Comparison of ENCODE assay signal across 13 mouse cellular contexts in genomic region chr5:111897568-111897967, GRCm38 (mm10).
DNase-seq lines count a peak whose midpoint lies in the region; ATAC-seq and TF ChIP-seq lines count a peak whose summit lies in the region.
"Had no signal": no experiment of that assay in that cellular context is flagged by ENCODE, and none has a peak within 500 bp of the region (broad histone marks: within the 10 kb centered on the region; RNA-seq: fewer than 3 reads in every experiment).

No protein-coding gene starts in this region.

- no peak for TF ChIP-seq EP300 in lung, postnatal 0 days (IDR thresholded peaks at IDR 0.05)

- H3K4me2 ChIP-seq in forebrain, postnatal 0 days (ENCODE audit: low read depth) = no peak overlapping the region
- H3K4me2 ChIP-seq in forebrain, embryonic 14.5 days (ENCODE audit: low read length) = no peak overlapping the region
- H3K4me2 ChIP-seq in lung, postnatal 0 days (replicated peaks; ENCODE audit: low read depth, low read length) = no peak overlapping the region
- H3K4me2 ChIP-seq in myocyte (ENCODE audit: low read depth) = no peak overlapping the region
- H3K4me2 ChIP-seq: liver, embryonic 12.5 days had no signal

- DNase-seq in forebrain, postnatal 0 days = no peak
- no peak for DNase-seq in forebrain, embryonic 14.5 days (ENCODE audit: low spot score)
- DNase-seq in lung, postnatal 0 days (ENCODE audit: low spot score) = no peak
- no peak for DNase-seq in lung, adult 2 months
- DNase-seq in ES-CJ7 (ENCODE audit: low read depth, low spot score) = peak; percentile 50
- DNase-seq in B cell, adult 2 months = no peak
- DNase-seq in cerebellum, postnatal 25 days = no peak
- DNase-seq: cerebellum, adult 18-20 months; kidney, postnatal 14 days; lung, postnatal 4 days; thymus, postnatal 4 days had no signal

- peak; percentile 56 for TF ChIP-seq CTCF in forebrain, postnatal 0 days (IDR thresholded peaks at IDR 0.05; ENCODE audit: low read depth)
- peak; percentile 38 for TF ChIP-seq CTCF in lung, postnatal 0 days (IDR thresholded peaks at IDR 0.05)
- no peak for TF ChIP-seq CTCF in lung, adult 2 months (IDR thresholded peaks at IDR 0.05; ENCODE audit: insufficient read depth, low read length)

- H3K4me3 ChIP-seq in forebrain, postnatal 0 days (ENCODE audit: low read depth, low read length) = no peak overlapping the region
- no peak overlapping the region for H3K4me3 ChIP-seq in forebrain, embryonic 14.5 days (ENCODE audit: low read depth, low read length)
- no peak overlapping the region for H3K4me3 ChIP-seq in lung, postnatal 0 days (ENCODE audit: low read depth, low read length)
- no peak overlapping the region for H3K4me3 ChIP-seq in lung, adult 2 months (replicated peaks; ENCODE audit: extremely low read depth, low read depth, low read length)
- H3K4me3 ChIP-seq in myocyte = no peak overlapping the region
- H3K4me3 ChIP-seq: liver, embryonic 12.5 days had no signal

- no peak for ATAC-seq in forebrain, postnatal 0 days
- ATAC-seq in forebrain, embryonic 14.5 days = no peak
- no peak for ATAC-seq in lung, postnatal 0 days
- ATAC-seq: liver, embryonic 12.5 days had no signal

- H3K79me2 ChIP-seq in myocyte (ENCODE audit: control insufficient read depth, insufficient read depth) = no peaks in the 10 kb centered on the region

- H3K27ac ChIP-seq in forebrain, postnatal 0 days (ENCODE audit: low read depth, low read length) = no peak overlapping the region
- no peak overlapping the region for H3K27ac ChIP-seq in forebrain, embryonic 14.5 days (ENCODE audit: low read depth, low read length)
- H3K27ac ChIP-seq in lung, postnatal 0 days (ENCODE audit: low read length) = no peak overlapping the region
- H3K27ac ChIP-seq: liver, embryonic 12.5 days had no signal

- no peaks in the 10 kb centered on the region for H3K27me3 ChIP-seq in forebrain, postnatal 0 days (ENCODE audit: insufficient read depth, low read length)
- no peaks in the 10 kb centered on the region for H3K27me3 ChIP-seq in forebrain, embryonic 14.5 days (replicated peaks; ENCODE audit: control insufficient read depth, insufficient read depth, low read length)
- no peaks in the 10 kb centered on the region for H3K27me3 ChIP-seq in lung, postnatal 0 days (replicated peaks; ENCODE audit: insufficient read depth, low read length)
- peaks cover 35% of the 10 kb centered on the region for H3K27me3 ChIP-seq in myocyte (ENCODE audit: control insufficient read depth, insufficient read depth, insufficient read length)
- H3K27me3 ChIP-seq: liver, embryonic 12.5 days had no signal

- H3K4me1 ChIP-seq in forebrain, postnatal 0 days (ENCODE audit: insufficient read depth) = peaks cover 18% of the 10 kb centered on the region
- H3K4me1 ChIP-seq in forebrain, embryonic 14.5 days (ENCODE audit: control insufficient read depth, insufficient read depth, low read length) = peaks cover 46% of the 10 kb centered on the region
- H3K4me1 ChIP-seq in lung, postnatal 0 days (ENCODE audit: insufficient read depth, low read depth, low read length) = no peaks in the 10 kb centered on the region
- peaks cover 3% of the 10 kb centered on the region; the same call in 1 of the 2 replicates for H3K4me1 ChIP-seq in lung, adult 2 months (ENCODE audit: control insufficient read depth, insufficient read depth, low read length)

- H3ac ChIP-seq in myocyte (ENCODE audit: control insufficient read depth, insufficient read length) = no peak overlapping the region

- no peak for TF ChIP-seq POLR2A in lung, adult 2 months (IDR thresholded peaks at IDR 0.05; ENCODE audit: borderline replicate concordance, extremely low read depth, low read depth, low read length)
- TF ChIP-seq POLR2A in myocyte (IDR thresholded peaks at IDR 0.05; ENCODE audit: insufficient read length, low read depth) = no peak

- no peak overlapping the region for H3K9ac ChIP-seq in forebrain, postnatal 0 days
- no peak overlapping the region for H3K9ac ChIP-seq in forebrain, embryonic 14.5 days (ENCODE audit: low read length)
- H3K9ac ChIP-seq in lung, postnatal 0 days (replicated peaks; ENCODE audit: low read depth) = no peak overlapping the region
- H3K9ac ChIP-seq: liver, embryonic 12.5 days had no signal

- H3K9me3 ChIP-seq in forebrain, postnatal 0 days (ENCODE audit: low read length) = no peaks in the 10 kb centered on the region
- H3K9me3 ChIP-seq in forebrain, embryonic 14.5 days (replicated peaks; ENCODE audit: control insufficient read depth, low read length) = no peaks in the 10 kb centered on the region
- H3K9me3 ChIP-seq in lung, postnatal 0 days (ENCODE audit: low read length) = no peaks in the 10 kb centered on the region
- H3K9me3 ChIP-seq: liver, embryonic 12.5 days had no signal

- 69% methylated on average over 4 of the region's 4 CpGs for whole genome bisulfite sequencing in forebrain, postnatal 0 days
- 66% methylated on average over 4 of the region's 4 CpGs for WGBS in forebrain, embryonic 14.5 days
- 63% methylated on average over 4 of the region's 4 CpGs for WGBS in lung, postnatal 0 days
- 59% methylated on average over 4 of the region's 4 CpGs for WGBS in lung, adult 2 months

- H3K36me3 ChIP-seq in forebrain, postnatal 0 days (ENCODE audit: insufficient read depth) = no peaks in the 10 kb centered on the region
- H3K36me3 ChIP-seq in forebrain, embryonic 14.5 days (ENCODE audit: control insufficient read depth, insufficient read depth, low read length) = no peaks in the 10 kb centered on the region
- no peaks in the 10 kb centered on the region for H3K36me3 ChIP-seq in lung, postnatal 0 days (ENCODE audit: insufficient read depth, low read length)
- no peaks in the 10 kb centered on the region for H3K36me3 ChIP-seq in myocyte (ENCODE audit: control insufficient read depth, insufficient read depth)
- H3K36me3 ChIP-seq: liver, embryonic 12.5 days had no signal

TF ChIP-seq in myocyte, 11 proteins besides CTCF, POLR2A, EP300 and RAD21:
- peak; percentile 44 for TF ChIP-seq POLR2AphosphoS2 (IDR thresholded peaks at IDR 0.05; ENCODE audit: insufficient read length, low read depth)
- no peak for TF ChIP-seq E2F4 (IDR thresholded peaks at IDR 0.05; ENCODE audit: insufficient read depth)
